Mouse (Mus musculus) liver, postnatal 0 days (tissue): Measurements from ENCODE around the gene Traf7.

Experiments used
- CTCF ChIP-seq: sonication (generic); IDR thresholded peaks from 2 replicates; pipeline ENCODE4 v1.5.1; 2016; ENCODE audit warnings: antibody characterized with exemption, low read depth
- EP300 ChIP-seq: IDR thresholded peaks from 2 replicates; pipeline ENCODE4 v1.6.1; 2016; ENCODE audit warnings: antibody characterized with exemption, low read depth, mild to moderate bottlenecking

DNA sequence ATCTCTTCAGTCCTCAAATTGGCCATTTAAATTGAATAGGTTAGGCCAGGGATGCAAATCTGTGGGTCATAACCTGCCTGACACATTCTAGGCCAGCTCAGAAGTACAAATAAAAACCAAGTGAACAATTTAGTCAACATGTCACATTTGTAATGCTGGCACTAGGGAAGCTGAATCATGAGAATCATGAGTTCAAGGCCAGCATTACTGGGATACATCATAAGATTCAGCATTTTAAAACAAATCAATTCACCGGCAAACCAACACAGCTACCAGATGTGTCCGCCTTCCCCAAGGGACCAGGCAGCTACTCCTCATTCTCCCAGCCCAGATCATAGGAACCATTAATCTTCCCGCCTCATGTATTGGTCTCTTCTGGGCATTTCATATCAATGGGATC is 44.2 kb downstream of the Traf7 start:
- TF ChIP-seq CTCF (no peak), EP300 (no peak)
